Mouse (Mus musculus): ENCODE results near the gene Stpg3. TPM values are rescaled to one million over a fixed set of nuclear protein-coding genes. Genes with fewer than 3 reads are reported as not detected.

Stpg3 gene
- polyA plus RNA-seq, 1 experiment from 2014 or later = not detected

DNA sequence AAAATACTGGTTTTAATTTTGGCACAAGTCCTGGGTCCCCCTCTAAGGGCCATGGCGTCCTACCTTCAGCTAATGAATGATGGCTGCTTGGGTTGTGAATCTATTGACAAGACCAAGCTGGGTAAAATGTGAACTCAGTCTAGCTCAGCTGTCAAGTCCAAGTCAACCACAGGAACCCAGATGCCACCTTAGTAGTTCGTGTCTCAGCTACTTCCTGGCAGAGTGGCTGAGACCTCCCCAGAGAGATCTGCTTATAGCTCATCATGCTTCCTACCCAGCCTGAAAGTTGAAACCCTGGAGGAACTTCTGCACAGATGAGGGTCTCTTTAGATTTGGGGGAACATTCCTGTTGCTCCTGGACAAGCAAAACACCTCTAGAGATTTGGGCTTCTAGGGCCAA lies 31.1 kb downstream of the Stpg3 start:
- Histone ChIP-seq H3K79me2 (ENCODE audit: inconsistent target) (no peaks in the 10 kb centered on the region), H3K4me3 (ENCODE audit: inconsistent target) (no peak overlapping the region), H3K27ac (no peak overlapping the region), H3K36me3 (ENCODE audit: inconsistent target) (no peaks in the 10 kb centered on the region)
- 62% methylated on average over 2 of the region's 2 CpGs for WGBS (ENCODE audit: missing documents)

DNA sequence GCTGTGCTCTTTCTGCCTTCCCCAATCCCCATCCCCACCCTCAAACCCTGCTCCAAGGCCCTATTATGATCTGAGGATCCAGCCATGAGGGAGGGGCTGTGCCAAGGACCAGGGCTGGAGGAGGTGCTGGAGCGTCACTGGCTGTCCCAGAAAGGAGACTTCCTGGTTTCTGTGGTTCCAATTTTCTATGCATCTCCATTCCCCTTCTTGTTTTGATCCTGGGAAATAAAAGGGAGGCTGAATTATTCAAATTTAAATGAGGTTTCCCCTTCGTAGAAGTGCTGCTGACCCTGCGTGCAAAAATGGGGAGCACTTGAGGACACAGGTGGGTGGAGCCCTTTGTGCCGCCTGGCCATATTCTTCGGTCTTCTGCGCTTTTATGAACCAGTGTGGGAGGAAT lies 31.8 kb downstream of the Stpg3 start:
- no peak overlapping the region for H3K4me3 ChIP-seq (ENCODE audit: inconsistent target)
- H3K79me2 ChIP-seq (ENCODE audit: inconsistent target) = no peaks in the 10 kb centered on the region
- H3K36me3 ChIP-seq (ENCODE audit: inconsistent target) = no peaks in the 10 kb centered on the region
- WGBS (ENCODE audit: missing documents) = 63% methylated on average over 6 of the region's 6 CpGs
- no peak overlapping the region for H3K27ac ChIP-seq

DNA sequence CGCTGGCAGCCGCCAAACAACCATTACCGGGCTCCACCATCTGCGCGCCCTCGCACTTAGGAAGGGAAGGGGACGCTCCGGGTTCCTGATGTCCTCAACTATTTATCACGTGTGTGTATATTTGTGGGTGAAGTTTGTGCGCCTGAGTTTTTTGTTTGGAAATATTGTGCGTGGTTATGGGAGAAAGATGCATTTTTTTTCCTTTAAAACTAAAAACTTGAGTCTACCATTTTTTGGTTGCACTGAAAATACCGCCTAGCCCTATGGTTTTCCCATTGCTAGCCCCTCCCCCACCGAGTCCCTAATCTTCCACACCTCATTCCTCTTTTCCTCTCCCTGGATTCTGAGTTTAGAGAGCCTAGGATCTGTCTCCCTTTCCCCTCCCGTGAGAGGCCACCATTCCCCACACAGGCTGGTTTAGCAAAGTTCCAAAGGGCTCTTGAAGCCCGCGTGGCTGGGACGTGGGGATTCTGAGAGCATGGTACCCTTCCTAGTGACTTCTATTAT lies 32.5 kb downstream of the Stpg3 start:
- WGBS (ENCODE audit: missing documents) = 7% methylated on average over 16 of the region's 17 CpGs
- no peak overlapping the region for H3K27ac ChIP-seq
- H3K36me3 ChIP-seq (ENCODE audit: inconsistent target) = no peaks in the 10 kb centered on the region
- H3K79me2 ChIP-seq (ENCODE audit: inconsistent target) = no peaks in the 10 kb centered on the region
- H3K4me3 ChIP-seq (ENCODE audit: inconsistent target) = no peak overlapping the region

DNA sequence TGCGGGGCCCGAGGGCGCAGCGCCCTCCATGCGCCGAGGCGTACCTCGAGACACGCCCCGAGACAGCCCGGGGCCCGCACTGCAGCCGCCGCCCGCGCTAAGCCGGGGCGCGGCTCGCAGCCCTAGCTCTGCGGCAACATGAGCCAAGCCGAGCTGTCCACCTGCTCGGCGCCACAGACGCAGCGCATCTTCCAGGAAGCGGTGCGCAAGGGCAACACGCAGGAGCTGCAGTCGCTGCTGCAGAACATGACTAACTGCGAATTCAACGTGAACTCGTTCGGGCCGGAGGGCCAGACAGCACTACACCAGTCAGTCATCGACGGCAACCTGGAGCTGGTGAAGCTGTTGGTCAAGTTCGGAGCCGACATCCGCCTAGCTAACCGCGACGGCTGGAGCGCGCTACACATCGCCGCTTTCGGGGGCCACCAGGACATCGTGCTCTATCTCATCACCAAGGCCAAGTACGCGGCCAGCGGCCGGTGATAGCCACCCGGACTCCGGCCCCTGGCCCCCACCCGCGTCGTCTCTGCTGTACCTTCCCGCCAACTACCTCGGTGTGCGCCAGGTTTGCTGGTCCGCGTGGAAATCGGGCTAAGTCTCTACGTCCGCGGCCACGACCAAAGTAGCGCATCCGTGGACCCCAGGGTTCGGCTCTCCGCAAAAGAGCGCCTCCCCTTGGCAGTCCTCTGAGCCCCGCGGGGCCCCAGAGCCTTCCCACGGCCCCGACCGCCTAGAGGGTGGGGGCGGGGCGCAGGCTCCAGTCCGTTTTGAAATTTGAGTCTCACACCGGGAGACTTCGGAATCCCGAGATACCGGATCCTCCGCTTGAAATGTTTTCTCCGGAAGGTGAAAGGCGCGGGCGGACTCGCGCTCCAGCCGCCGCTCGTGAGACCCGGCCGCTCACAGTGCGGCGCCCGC lies 33.2 kb downstream of the Stpg3 start:
- WGBS (ENCODE audit: missing documents) = under 1% methylated on average over 83 of the region's 100 CpGs
- Histone ChIP-seq H3K36me3 (ENCODE audit: inconsistent target) (no peaks in the 10 kb centered on the region), H3K27ac (no peak overlapping the region), H3K4me3 (ENCODE audit: inconsistent target) (no peak overlapping the region), H3K79me2 (ENCODE audit: inconsistent target) (no peaks in the 10 kb centered on the region)

DNA sequence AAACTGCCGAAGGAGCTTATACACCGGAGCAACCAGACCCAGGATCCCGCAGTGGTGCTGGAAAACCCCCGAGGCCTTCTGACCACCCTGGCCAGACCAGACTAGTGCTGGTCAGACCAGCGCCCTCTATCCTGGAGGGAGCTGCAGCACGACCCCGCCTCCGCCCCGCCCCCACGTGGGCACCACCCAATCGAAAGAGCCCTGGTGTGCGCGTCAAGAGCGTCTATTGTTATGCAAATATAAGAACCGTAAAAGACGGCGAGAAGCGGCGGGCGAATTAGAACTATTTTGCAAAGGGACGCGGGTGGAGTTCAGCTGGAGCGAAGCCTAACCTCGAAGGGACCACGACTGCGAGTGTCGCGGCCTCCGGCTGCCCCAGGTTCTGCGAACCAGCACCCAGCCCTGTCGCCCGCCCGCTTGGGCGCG lies 33.9 kb downstream of the Stpg3 start, which contains the start of gene Nrarp:
TSS of gene Nrarp (plus strand) at position 281 of the 426 bp plus-strand sequence.
- H3K27ac ChIP-seq = no peak within 1 kb of the TSS
- H3K36me3 ChIP-seq (ENCODE audit: inconsistent target) = no peaks in the 10 kb centered on the region
- no peak within 1 kb of the TSS for H3K4me3 ChIP-seq (ENCODE audit: inconsistent target)
- 2% methylated on average over 35 of the region's 35 CpGs for WGBS (ENCODE audit: missing documents)
- no peaks in the 10 kb centered on the region for H3K79me2 ChIP-seq (ENCODE audit: inconsistent target)

DNA sequence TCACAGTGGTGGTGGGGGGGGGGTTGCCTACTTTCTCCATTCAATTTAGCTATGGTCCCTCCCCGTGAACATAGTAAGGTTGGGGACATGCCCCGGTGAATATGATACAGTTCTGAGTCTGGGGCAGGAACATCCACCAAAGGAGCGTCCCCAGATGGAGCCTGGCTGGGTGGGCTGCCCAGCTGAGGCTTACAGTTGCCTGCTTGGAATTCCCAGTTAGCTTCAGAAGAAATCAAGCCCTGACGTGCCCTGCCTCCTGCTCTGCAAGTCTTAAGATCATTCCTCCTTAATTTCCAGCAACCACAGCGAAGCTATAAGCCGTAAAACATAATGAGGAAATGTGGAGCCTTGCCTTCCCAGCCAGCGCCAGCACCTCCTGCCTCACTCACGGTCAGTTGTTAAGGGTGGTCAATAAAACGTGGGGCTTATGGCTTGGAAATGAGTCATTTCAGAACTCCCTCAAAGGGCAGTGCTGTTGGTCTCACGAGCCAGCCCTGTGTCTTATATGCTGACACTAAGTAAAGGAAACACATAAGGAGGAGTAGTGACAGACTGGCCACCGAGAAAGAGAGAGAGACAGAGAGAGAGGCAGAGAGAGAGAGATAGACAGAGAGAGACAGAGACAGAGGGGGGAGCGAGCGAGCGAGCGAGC lies 34.7 kb downstream of the Stpg3 start:
- Histone ChIP-seq H3K36me3 (ENCODE audit: inconsistent target) (no peaks in the 10 kb centered on the region), H3K27ac (no peak overlapping the region), H3K79me2 (ENCODE audit: inconsistent target) (no peaks in the 10 kb centered on the region), H3K4me3 (ENCODE audit: inconsistent target) (no peak overlapping the region)
- WGBS (ENCODE audit: missing documents) = 80% methylated on average over 15 of the region's 15 CpGs

DNA sequence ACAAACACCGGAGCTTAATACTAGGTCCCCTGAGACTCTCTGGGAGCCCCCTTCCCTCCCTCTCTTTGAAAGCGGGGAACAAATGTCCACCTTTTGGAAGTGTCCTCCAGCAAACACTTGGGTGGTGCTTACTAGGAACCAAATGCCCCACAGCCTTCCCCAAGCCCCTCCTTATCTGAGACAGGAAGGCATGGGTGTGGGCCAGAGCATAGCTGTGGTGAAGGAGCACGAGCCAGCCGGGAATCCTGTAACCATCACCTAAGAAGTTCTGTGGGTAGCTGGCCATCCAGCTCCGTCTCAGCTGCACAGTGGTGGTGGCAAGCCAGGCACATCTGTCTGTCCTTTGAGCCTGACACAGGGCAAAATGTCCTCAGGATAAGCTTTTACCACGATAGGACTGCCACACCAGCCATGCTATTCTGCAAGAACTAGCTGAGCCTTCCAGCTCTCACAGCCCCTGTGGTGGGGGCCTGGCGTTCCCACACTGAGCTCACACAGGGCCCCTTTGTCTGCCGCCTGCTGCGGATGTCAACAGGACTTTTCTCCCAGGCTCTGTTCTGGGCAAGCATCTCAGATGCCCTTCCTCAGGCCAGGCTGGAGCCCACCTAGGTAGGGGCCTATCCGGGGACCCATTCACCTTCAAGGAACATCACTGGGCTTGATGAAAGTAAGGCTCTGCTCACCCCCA lies 36.0 kb downstream of the Stpg3 start:
- WGBS (ENCODE audit: missing documents) = 66% methylated on average over 10 of the region's 10 CpGs
- Histone ChIP-seq H3K79me2 (ENCODE audit: inconsistent target) (no peaks in the 10 kb centered on the region), H3K27ac (no peak overlapping the region), H3K4me3 (ENCODE audit: inconsistent target) (no peak overlapping the region), H3K36me3 (ENCODE audit: inconsistent target) (no peaks in the 10 kb centered on the region)

DNA sequence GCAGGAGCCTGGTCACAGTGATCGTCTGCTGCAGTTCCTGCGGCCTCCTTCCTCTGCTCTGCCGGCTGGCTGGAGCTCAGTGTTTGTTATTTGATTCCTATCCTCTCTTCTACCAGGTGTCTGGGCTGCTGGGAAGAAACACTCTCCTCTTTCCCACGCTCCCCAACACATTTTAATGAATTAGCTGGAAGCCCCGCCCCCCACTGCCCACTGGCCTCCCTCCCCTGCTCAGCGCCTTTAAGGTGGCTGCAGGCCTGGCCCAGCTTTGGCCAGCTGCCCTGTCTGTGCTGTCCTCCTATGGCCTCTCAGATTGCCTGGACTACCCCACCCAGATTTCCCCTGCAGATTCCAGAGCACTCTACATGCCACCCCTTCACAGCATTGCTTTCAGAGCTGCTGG lies 36.8 kb downstream of the Stpg3 start:
- WGBS (ENCODE audit: missing documents) = 86% methylated on average over 6 of the region's 6 CpGs
- Histone ChIP-seq H3K36me3 (ENCODE audit: inconsistent target) (no peaks in the 10 kb centered on the region), H3K4me3 (ENCODE audit: inconsistent target) (no peak overlapping the region), H3K27ac (no peak overlapping the region), H3K79me2 (ENCODE audit: inconsistent target) (no peaks in the 10 kb centered on the region)

DNA sequence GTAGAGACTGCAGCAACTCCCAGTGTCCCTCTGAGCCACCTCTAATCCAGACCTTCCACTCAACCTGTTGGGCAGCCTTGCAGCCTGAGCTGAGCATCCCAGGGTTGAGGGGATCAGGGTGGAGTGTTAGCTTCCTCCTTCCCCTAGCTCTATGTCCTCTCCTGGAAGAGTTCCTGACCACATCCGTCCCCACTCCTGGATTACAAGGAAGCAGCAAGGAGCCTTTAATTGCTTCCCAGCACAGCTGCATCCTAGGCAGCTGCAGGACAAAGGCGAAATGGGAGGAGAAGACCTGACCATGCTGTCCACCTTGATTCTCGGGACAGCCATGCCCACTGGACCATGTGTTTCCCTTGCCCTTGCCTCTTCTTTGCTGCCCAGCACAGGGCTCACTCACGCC lies 37.4 kb downstream of the Stpg3 start:
- no peak overlapping the region for H3K4me3 ChIP-seq (ENCODE audit: inconsistent target)
- WGBS (ENCODE audit: missing documents) = 89% methylated on average over 4 of the region's 4 CpGs
- H3K79me2 ChIP-seq (ENCODE audit: inconsistent target) = no peaks in the 10 kb centered on the region
- no peak overlapping the region for H3K27ac ChIP-seq
- H3K36me3 ChIP-seq (ENCODE audit: inconsistent target) = no peaks in the 10 kb centered on the region

DNA sequence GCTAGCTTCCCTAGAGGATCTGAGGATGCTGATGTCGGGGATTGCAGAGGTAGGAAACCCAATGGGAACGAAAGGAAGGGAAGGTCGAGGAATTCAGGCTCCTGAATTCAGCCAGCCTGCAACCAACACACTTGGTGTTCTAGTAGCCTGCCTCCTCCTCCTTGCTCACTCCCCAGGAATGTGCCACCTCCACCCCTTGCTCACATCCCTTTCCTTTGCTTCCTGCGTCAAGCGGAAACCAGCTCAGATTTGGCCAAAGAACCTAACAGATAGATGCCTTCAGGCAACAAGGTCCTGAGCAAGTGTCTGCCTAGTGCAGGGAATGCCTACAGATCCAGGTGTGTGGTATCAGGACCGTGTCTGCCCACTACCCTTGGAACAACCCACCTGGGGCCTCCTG lies 37.9 kb downstream of the Stpg3 start:
- no peaks in the 10 kb centered on the region for H3K36me3 ChIP-seq (ENCODE audit: inconsistent target)
- 84% methylated on average over 6 of the region's 6 CpGs for WGBS (ENCODE audit: missing documents)
- no peak overlapping the region for H3K27ac ChIP-seq
- no peak overlapping the region for H3K4me3 ChIP-seq (ENCODE audit: inconsistent target)
- H3K79me2 ChIP-seq (ENCODE audit: inconsistent target) = no peaks in the 10 kb centered on the region

DNA sequence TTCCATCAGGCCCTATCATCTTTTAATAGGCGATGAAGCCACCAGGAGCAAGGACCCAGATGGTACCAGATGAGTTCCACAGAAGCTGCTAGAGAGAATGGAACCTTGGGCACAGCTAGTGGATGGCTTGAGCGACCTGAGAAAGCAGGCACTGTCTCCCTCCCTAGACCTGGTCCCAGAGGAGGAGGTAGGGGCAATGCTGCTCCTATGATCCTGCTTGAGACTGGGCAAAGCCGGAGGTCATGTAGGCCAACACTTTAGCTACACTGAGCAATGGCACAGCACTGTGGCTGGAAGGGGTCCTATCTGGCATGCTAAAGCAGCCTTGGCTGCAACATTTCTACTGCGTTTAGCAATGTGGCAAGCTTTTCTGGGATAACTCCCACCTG lies 38.8 kb downstream of the Stpg3 start:
- Histone ChIP-seq H3K36me3 (ENCODE audit: inconsistent target) (no peaks in the 10 kb centered on the region), H3K79me2 (ENCODE audit: inconsistent target) (no peaks in the 10 kb centered on the region), H3K4me3 (ENCODE audit: inconsistent target) (no peak overlapping the region), H3K27ac (no peak overlapping the region)
- WGBS (ENCODE audit: missing documents) = 98% methylated on average over 4 of the region's 4 CpGs

DNA sequence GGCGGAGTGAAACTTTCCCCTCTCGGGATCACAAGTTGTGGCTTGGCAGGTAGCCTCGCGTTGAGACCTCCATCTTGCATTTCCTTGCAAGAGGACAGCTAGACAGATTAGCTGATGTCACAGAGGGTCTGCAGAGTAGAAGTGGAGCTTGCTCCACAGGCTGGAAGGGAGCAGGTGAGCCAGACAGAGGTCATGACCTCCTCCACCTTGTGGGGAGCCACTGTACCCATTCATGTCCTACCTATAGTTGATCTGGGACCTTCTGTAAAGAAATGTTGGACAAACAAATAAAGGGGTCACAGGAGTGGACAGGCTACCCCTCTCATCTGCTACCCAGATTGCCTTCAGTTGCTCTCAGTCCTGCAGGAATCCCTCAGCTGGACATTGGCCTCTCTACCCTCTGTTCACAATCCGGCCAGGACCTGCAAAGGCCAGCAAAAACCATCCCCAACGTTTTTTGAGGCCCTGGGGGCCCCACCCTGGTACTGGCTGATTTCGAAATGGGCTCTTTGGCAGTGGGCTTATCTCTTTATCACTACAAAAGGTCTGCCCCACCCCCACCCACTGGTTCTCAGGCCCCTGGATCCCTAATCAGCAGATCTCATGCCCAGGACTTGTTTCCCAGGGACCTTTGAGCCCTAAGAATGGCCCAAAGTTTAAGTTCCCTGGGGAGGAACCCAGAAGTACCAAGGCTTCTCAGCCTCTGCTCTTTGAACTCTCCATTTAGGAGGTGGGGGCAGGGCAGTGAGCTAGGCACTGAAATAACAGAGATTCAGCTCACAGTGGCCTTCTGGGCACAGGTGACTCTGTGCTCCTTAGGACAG lies 39.4 kb downstream of the Stpg3 start:
- WGBS (ENCODE audit: missing documents) = 56% methylated on average over 7 of the region's 7 CpGs
- H3K27ac ChIP-seq = no peak overlapping the region
- H3K79me2 ChIP-seq (ENCODE audit: inconsistent target) = no peaks in the 10 kb centered on the region
- no peaks in the 10 kb centered on the region for H3K36me3 ChIP-seq (ENCODE audit: inconsistent target)
- no peak overlapping the region for H3K4me3 ChIP-seq (ENCODE audit: inconsistent target)

DNA sequence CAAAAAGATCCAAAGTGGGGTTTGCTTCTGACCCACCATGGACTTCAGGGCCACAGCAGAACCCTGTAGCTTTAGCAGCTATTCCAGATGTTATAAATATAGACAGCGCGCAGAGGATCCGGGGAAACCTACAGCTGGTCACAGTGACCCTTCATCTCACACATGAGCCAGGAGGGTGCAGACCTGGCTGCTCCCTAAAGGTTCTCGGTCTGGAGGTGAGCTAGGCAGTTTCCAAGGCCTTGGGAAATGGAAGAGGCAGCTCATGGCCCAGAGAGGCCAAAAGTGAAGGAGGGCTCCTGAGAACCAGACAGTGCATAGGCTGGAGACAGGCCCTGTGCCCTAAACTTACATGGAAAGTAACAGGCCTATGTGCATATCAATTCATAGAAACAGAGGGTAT lies 40.6 kb downstream of the Stpg3 start:
- Histone ChIP-seq H3K27ac (no peak overlapping the region), H3K79me2 (ENCODE audit: inconsistent target) (no peaks in the 10 kb centered on the region), H3K36me3 (ENCODE audit: inconsistent target) (no peaks in the 10 kb centered on the region), H3K4me3 (ENCODE audit: inconsistent target) (no peak overlapping the region)
- WGBS (ENCODE audit: missing documents) = 97% methylated on average over 4 of the region's 4 CpGs

DNA sequence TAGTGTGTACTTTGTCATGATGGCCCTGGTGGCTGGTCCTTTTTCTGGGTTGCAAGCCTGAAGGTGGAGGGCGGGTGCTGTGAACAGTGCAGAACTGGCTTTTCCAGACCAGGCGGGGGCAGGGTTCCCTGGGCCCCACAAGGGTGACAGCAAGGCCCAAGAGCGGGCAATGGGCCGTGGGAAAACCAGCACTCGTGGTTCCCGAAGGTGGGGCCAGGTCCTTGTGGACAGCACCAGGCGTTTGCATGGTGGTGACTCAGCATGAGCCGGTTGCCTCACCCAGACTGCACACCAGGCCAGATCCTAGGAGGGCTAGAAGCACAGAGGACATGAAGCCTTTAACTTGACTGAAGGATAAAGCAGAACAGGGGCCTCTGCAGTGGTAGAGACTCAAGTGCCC lies 41.8 kb downstream of the Stpg3 start:
- Histone ChIP-seq H3K27ac (no peak overlapping the region), H3K4me3 (ENCODE audit: inconsistent target) (no peak overlapping the region), H3K36me3 (ENCODE audit: inconsistent target) (no peaks in the 10 kb centered on the region), H3K79me2 (ENCODE audit: inconsistent target) (no peaks in the 10 kb centered on the region)
- WGBS (ENCODE audit: missing documents) = 37% methylated on average over 8 of the region's 8 CpGs
